Mouse (Mus musculus) lung, adult 2 months (tissue): ENCODE measurements around the gene Hoxb8.

ENCODE experiments used
- CTCF ChIP-seq: fragments of 200-500 bp; IDR thresholded peaks from 2 replicates; pipeline ENCODE4 v1.5.1; 2011; ENCODE audit warnings: mild to moderate bottlenecking, low read length, control low read depth; ENCODE audit not compliant: insufficient read depth
- POLR2A ChIP-seq: fragments of 200-500 bp; IDR thresholded peaks from 2 replicates; pipeline ENCODE4 v1.6.1; 2011; ENCODE audit warnings: low read depth, mild to moderate bottlenecking, control low read depth, low read length, borderline replicate concordance; ENCODE audit errors: extremely low read depth

DNA sequence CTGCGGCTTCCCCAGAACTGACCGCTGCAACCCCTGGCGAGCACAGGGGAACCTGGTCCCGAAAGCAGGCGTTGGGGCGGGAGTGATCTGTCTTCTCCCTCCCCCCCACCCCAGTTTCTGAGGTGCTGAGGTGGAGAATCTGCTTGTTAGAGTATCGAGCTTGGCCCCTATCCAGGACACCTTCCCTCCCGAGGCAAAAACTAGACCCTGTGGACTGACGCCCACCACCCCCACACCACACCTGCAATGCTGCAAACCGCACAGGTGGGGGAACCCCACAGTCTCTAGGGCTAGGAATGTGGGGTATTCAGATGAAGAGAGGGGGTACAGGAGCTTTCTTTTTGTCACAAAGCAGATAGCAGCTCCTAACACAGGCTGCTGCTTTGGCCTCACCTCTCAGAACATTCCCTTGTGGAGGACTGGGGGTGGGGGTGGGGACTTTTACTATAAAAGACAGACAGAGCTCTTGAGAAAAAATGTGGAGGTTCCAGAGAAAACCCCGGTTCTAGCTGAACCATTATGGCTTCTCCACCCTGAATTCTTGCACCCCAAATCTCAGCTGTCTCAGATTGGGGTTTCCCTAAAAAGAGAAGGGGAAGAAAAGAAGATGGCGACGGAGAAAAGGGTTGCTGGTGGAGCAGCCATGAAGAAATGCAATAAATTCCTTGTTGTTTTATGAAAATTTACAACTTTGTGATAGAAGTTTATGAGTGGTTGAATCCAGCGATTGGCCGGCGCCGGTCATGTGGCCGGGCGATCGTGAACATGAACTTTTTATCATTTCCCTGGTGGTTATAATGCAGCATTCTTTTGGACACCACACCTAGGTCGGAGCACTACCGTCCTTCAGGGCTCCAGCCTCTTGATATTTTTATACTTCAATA, 10.2 kb downstream of the Hoxb8 start, which contains the start of gene Hoxb6:
- no peak for TF ChIP-seq POLR2A
- TF ChIP-seq CTCF, result no peak
